Mouse (Mus musculus) E14TG2a.4 (cell line): Measurements from ENCODE around the gene Trpm4.
A peak's percentile ranks its signal among the peaks of the same experiment; 100 is the strongest.

Experiments
- H3K27me3 ChIP-seq: 2 replicates; pipeline ENCODE4 v1.6.1; 2014; ENCODE audit warnings: low read length, control low read depth; ENCODE audit not compliant: insufficient read depth
- H3K36me3 ChIP-seq: 2 replicates; pipeline ENCODE4 v1.6.1; 2014; ENCODE audit warnings: low read length, control low read depth; ENCODE audit not compliant: insufficient read depth
- H3K4me1 ChIP-seq: replicated peaks from 2 replicates; pipeline ENCODE4 v1.6.1; 2014; ENCODE audit warnings: low read depth, low read length, control low read depth
- H3K4me3 ChIP-seq: replicated peaks from 2 replicates; pipeline ENCODE4 v1.5.1; 2014; ENCODE audit warnings: mild to moderate bottlenecking, low read length
- H3K9me3 ChIP-seq: 2 replicates; pipeline ENCODE4 v1.6.1; 2014; ENCODE audit warnings: low read length, control low read depth
- CTCF ChIP-seq: conservative IDR thresholded peaks from 2 replicates; pipeline ENCODE4 v1.5.1; 2014; ENCODE audit warnings: low read length
- NANOG ChIP-seq: IDR thresholded peaks from 2 replicates; pipeline ENCODE4 v1.6.1; 2014; ENCODE audit warnings: borderline replicate concordance, low read length, mixed read lengths
- POU5F1 ChIP-seq: IDR thresholded peaks from 2 replicates; pipeline ENCODE4 v1.6.1; 2014; ENCODE audit warnings: low read length, borderline replicate concordance

The Trpm4 gene

DNA sequence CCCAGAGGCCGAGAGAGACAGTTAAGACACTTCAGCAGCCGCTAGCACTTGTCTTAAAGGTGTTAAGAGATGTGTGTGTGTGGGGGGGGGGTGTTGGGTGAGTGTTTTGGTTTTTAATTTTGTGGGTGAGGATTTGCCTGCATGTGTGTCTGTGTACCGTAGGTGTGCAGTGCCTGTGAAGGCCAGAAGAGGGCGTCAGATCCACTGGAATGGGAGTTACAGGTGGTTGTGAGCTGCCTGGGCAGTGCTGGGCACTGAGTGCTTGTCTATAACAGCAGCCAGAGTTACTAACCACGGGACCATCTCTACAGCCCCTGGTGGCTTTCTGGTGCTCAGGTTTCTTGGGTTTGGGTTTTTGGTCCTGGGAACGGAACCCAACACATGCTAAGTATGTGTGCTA lies 2.1 kb downstream of the Trpm4 start:
- Histone ChIP-seq H3K36me3 (peaks cover 32% of the 10 kb centered on the region), H3K4me3 (no peak overlapping the region), H3K27me3 (peaks cover under 1% of the 10 kb centered on the region; the same call in 1 of the 2 replicates), H3K9me3 (no peaks in the 10 kb centered on the region), H3K4me1 (peaks cover 58% of the 10 kb centered on the region)
- no peak for TF ChIP-seq NANOG
- peak; percentile 55 for TF ChIP-seq CTCF

DNA sequence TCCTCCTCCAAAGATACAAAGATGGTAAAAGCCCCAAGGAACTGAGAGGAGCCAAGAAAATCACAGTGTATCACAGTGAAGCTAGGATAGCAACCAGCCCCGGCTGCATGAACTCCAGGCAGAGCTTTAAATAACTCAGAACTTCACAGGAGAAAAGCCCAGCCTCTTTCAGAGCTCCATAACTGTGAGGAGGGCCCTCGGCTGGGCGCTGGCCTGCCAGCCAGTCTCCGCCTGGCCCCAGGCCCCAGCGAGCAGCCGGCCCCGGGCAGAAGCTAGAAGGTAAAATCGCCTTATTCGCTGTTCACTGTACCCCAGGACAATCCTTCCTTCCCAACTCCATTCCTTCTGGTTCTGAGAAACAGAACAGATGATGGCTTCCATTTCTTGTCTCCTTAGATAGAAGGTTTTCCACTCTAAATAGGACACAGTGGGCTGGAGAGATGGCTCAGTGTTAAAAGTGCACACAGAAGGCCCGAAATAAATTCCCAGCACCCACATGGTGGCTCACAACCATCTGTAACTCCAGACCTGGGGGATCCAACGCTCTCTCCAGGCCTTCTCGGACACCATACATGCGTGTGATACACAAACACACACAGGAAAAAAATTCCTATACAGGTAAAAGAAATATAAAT lies 4.6 kb downstream of the Trpm4 start:
- TF ChIP-seq NANOG (no peak), POU5F1 (no peak), CTCF (no peak)
- H3K9me3 ChIP-seq, result no peaks in the 10 kb centered on the region
- H3K4me1 ChIP-seq, result peaks cover 40% of the 10 kb centered on the region
- H3K4me3 ChIP-seq, result no peak overlapping the region
- peaks cover 45% of the 10 kb centered on the region for H3K36me3 ChIP-seq
- no peaks in the 10 kb centered on the region for H3K27me3 ChIP-seq

DNA sequence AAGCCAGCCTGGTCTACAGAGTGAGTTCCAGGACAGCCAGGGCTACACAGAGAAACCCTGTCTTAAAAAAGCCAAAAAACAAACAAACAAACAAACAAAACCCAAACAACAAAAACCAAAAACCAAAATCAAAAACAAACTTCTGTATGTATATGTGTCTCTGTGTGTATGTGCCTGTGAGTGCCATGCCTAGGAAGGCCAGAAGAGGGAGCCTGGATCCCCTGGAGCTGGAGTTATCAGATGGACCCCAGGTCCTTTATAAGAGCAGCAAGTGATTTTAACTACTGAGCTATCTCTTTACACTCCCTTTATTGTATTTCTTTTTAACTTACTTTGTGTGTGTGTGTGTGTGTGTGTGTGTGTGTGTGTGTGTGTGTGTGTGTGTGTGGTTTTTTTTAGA lies 7.8 kb downstream of the Trpm4 start:
- no peaks in the 10 kb centered on the region for H3K27me3 ChIP-seq
- H3K4me1 ChIP-seq, result peaks cover 20% of the 10 kb centered on the region
- TF ChIP-seq CTCF (peak; percentile 44), NANOG (no peak)

DNA sequence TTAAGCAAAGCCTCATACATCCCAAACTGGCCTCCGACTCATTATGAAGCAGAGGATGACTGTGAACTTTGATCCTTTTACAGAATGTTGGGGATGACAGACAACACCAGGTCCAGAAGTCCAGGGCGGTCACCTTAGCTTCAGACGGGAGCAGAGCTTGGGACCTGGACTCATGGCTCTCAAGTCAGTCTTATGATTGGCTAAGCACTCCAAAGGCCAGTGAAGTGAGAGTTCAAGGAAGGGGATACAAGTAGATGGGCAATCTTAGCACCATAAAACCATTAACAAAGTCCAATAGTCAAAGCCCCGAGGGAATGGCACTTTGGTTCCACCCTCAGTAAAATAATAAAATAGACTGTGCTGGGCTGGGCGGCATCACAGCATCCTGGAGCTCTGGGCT lies 10.5 kb downstream of the Trpm4 start:
- TF ChIP-seq POU5F1, result no peak
- TF ChIP-seq CTCF, result no peak
- no peak for TF ChIP-seq NANOG
- H3K4me3 ChIP-seq, result no peak overlapping the region
- H3K4me1 ChIP-seq, result peaks cover 28% of the 10 kb centered on the region
- peaks cover 79% of the 10 kb centered on the region for H3K36me3 ChIP-seq
- H3K9me3 ChIP-seq, result no peaks in the 10 kb centered on the region
- H3K27me3 ChIP-seq, result no peaks in the 10 kb centered on the region

More for the DNA sequence above, 7.8 kb downstream of the Trpm4 start:
- no peaks in the 10 kb centered on the region for H3K9me3 ChIP-seq
- H3K4me3 ChIP-seq, result no peak overlapping the region
- peaks cover 66% of the 10 kb centered on the region for H3K36me3 ChIP-seq

DNA sequence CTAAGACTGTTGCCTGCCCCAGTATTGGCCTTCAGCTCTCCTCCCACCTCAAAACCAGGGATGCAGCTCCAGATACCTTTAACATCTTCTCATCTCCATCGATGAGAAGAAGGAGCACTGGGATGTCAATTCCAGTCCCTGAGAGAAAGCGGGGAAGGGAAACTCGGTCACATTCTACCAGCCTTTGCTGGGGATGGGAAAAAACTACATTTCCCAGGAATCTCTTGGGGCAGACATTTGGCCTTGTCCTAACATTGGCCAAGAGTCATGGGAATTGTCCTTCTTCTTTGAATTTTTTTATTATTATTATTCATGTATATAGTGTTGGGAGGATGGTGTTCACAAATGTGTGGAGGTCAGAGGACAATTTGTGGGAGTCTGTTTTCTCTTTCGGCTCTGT lies 11.3 kb downstream of the Trpm4 start:
- no peak overlapping the region for H3K4me3 ChIP-seq
- no peak for TF ChIP-seq POU5F1
- TF ChIP-seq CTCF, result no peak
- no peak for TF ChIP-seq NANOG
- H3K36me3 ChIP-seq, result peaks cover 81% of the 10 kb centered on the region
- H3K9me3 ChIP-seq, result no peaks in the 10 kb centered on the region
- peaks cover 30% of the 10 kb centered on the region for H3K4me1 ChIP-seq
- no peaks in the 10 kb centered on the region for H3K27me3 ChIP-seq

DNA sequence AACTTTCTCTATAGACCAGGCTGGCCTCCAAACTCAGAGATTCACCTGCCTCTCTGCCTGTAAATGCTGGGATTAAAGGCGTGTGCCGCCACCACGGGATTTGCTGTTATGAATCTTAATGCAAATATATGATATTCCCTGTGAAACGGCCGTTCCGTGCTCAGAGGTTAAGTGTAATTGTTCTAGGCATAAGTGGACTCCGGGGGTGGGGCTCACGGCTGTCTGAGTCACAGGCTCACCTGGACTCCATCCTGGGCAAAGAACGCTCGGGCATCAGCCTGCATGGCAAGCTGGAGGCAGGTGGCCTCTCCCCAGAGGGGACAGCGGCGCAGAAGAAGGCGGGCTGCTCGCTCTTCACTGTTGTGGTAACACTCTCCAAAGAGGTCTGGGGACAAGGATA lies 17.0 kb downstream of the Trpm4 start:
- TF ChIP-seq POU5F1 (no peak), NANOG (no peak), CTCF (no peak)
- H3K9me3 ChIP-seq, result no peaks in the 10 kb centered on the region
- peak overlapping the region; percentile 17; the same call in 1 of the 2 replicates for H3K4me3 ChIP-seq
- peaks cover 43% of the 10 kb centered on the region for H3K4me1 ChIP-seq
- H3K36me3 ChIP-seq, result peaks cover 88% of the 10 kb centered on the region
- no peaks in the 10 kb centered on the region for H3K27me3 ChIP-seq

DNA sequence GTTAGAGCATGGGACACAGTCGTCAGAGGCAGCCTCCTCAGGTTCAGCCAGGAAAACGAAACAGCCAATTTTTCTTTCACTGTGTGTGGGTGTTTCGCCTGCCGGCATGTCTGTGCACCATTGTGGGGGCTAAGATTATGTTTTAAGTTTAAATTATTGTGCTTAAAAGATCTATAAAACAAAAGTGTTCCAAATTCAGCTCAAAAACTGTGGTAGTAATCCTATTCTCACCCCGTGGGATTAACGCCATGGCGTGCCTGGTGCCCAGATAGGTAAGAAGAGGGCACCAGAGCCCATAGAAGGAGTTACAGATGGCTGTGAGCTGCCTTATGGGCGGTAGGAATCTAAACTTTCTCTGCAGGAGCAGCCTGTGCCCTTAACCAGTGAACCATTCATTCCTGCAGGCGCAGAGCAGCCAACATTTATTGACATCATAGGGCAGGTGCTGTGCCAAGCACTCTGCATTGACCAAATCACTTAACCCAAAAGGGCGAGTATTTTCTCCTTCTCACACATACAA lies 18.3 kb downstream of the Trpm4 start:
- H3K4me3 ChIP-seq, result no peak overlapping the region
- H3K36me3 ChIP-seq, result peaks cover 93% of the 10 kb centered on the region
- TF ChIP-seq NANOG, result no peak
- no peak for TF ChIP-seq POU5F1
- TF ChIP-seq CTCF, result no peak
- no peaks in the 10 kb centered on the region for H3K9me3 ChIP-seq
- no peaks in the 10 kb centered on the region for H3K27me3 ChIP-seq
- H3K4me1 ChIP-seq, result peaks cover 48% of the 10 kb centered on the region

DNA sequence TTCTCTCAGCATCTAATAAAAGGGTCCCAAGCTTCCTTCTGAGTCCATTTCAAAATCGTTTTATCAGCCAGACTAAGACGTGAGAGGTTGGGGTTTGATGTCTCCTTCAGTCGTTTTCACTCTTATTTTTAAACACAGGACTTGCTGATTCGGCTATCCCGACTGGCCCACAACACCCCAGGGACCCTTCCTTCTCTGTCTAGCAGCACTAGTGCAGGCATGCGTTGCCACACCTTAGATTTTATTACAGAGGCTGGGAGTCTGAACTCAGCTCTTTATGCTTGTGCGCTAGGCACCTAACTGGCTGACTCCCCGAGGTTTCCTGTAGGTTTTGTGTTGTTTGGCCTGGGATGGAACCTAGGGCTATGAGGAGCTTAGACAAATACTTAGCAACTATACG lies 20.1 kb downstream of the Trpm4 start:
- Histone ChIP-seq H3K4me1 (peaks cover 55% of the 10 kb centered on the region), H3K9me3 (no peaks in the 10 kb centered on the region), H3K27me3 (no peaks in the 10 kb centered on the region), H3K4me3 (no peak overlapping the region), H3K36me3 (peaks cover 85% of the 10 kb centered on the region)
- TF ChIP-seq NANOG (no peak), POU5F1 (no peak), CTCF (no peak)

DNA sequence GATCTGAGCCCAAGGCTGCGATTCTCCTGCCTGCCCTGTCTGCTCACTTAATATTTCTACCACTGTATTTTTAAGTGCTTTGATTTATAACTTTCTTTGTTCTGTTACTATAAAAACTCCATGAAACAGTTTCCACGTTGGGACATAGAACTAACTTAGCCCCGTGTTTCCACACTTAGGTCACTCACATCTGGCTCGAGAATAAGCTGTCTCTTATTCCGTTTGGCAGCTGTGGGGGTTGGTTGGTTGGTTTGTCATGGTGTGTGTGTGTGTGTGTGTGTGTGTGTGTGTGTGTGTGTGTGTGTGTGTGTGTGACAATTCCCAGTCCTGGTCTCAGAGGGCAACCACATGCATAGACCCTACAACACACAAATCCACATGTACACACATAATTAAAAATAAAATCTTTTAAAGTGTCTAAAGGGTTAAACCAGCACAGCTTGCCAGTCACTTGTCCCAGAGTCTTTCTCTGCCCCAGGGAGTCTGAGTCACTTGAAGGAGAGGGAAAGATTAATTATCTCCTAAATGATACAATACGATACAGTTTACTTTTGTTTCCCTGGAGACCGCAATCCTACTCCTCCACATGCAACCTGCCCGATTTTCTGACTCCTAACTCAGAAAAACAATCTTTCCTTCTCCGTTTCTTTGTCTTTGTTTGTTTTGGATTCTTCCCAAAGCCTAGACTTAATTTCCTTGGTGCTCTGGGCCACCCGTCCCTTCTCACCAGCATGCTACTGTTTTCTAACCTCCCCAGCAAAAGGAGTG lies 20.7 kb downstream of the Trpm4 start:
- Histone ChIP-seq H3K27me3 (no peaks in the 10 kb centered on the region), H3K36me3 (peaks cover 85% of the 10 kb centered on the region), H3K4me1 (peaks cover 55% of the 10 kb centered on the region), H3K9me3 (no peaks in the 10 kb centered on the region), H3K4me3 (no peak overlapping the region)
- TF ChIP-seq NANOG (no peak), POU5F1 (no peak), CTCF (no peak)
